Mouse (Mus musculus) heart, postnatal 25 days (tissue): Measurements from ENCODE around the gene Brk1. TPM values are rescaled to one million over a fixed set of nuclear protein-coding genes. Genes with fewer than 3 reads are reported as not detected.

Source experiments
- DNase-seq: peaks from one replicate; pipeline ENCODE4 v3.0.0; 2022; ENCODE audit warnings: low spot score
- intact Hi-C: fragments of 180-260 bp; cut with DNase I; formaldehyde crosslinking; loops from one replicate; pipeline ENCODE4 v1.15.1; 2025
- total RNA-seq, 2 experiments: library from RNA; stranded (reverse); gene quantifications; 2 replicates each; pipeline ENCODE4 v1.2.3; 2021

Gene Brk1
- total RNA-seq, 2 experiments from 2014 or later, result 70.0 to 70.9 TPM

DNA sequence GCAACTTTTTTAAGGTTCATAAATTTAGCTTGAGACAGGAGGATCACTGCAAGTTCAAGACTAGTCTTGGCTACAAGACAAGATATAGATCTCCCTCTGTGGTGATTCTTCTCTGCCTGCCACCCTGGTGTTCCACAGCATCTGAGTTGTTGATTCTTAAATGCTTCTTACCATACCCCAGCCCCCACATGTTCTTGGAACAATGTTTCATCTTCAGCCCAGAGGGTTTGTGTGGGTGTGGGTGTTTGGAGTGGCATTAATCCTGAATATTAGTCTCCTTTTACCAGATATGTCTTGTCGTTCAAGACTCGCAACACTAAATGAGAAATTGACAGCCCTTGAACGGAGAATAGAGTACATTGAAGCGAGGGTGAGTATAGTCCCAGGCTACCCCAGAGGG is 10.9 kb downstream of the Brk1 start:
- intact Hi-C loops, result no loop called here
- DNase-seq, result no peak

DNA sequence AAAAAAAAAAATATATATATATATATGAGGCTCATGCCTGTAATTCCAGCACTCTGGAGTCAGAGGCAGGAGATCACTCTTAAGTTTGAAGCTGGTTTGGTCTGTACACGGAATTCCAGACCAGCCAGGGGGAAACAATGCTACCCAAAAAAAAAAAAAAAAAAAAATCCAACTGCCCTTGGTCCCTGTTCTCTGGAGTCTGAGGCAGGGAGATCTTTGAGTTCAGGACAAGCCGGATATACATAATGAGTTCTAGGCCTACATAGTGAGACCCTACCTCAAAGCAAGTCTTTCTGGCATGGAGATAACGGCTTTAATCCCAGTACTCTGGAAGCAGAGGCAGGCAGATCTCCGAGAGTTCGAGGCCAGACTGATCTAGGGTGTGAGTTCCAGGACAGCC is 18.8 kb downstream of the Brk1 start:
- intact Hi-C loops, result no loop called here
- DNase-seq, result no peak

DNA sequence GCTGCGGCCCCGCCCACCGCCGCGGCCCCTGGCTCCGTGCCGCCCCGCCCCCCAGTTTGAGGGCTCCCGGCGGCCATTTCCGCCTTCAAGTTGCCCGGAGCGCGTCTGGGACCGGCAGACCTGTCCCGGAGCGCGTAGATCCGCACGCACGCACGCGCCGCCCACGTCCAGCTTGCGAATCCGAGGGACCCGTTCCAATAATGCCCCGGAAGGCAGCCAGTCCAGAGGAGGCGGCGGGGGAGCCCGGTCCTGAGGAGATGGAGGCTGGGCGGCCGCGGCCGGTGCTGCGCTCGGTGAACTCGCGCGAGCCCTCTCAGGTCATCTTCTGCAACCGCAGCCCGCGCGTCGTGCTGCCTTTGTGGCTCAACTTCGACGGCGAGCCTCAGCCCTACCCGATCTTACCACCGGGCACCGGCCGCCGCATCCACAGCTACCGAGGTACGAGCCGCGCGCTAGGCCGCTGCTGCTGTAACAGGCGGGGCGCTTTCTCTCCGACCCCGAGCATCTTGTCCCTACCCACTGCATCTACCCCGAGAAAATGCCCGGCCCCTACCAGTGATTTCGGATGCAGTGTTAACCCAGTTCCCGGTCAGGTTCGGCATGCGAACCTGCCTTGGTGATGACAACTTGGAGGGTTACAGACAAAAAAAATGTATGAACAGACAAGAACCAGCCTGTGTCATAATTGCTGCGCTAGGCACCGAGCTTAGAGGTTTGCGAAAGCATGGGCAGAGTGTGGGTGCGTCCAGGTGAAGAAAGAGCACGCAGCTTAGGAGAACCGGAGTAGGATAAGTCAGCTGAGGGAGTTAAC is 19.6 kb downstream of the Brk1 start, which contains the start of gene Vhl:
Gene Vhl, plus strand, starts transcription at position 19 of the 811 bp plus-strand sequence.
- DNase-seq, result peak; percentile 85
- intact Hi-C loops, result loop anchor here (2.0 kb wide), 2 partner anchors 15 to 19 kb away; partner anchors contain the start of genes Brk1 and Irak2

DNA sequence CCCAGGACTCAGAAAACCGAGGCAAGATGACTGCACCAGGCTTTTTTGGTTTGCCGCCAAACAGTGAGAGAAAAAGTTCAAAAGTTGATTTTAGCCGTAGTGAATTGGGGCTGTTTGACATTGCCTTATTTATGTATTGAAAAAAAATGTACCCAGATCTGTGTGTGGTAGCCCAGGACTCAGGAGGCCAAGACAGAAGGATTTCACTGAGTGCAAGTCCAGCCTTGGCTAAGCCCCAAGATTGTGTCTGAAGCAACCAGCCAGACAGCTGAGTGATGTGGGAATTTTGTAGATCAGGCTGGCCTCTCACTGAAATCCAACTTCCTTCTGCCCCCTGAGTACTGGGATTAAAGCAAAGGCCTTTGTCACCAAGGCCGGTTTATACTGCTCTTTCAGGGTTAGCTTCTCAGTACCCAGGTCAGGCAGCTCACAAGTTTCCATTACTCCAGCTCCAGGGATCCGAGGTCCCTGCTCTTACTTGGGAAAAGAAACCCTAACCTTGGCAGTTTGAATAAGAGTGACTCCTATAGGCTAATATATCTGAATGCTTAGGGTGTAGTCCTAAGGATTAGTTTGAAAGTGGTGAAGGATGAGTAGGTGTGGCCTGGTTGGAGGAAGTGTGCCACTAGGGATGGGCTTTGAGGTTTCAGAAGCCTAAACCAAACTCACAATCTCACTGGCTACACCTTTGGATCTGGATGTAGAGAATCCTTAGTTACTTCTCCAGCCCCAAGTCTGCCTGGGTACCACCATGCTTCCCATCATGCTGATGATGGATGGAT is 20.6 kb downstream of the Brk1 start:
- DNase-seq, result no peak
- intact Hi-C loops, result loop anchor here (2.0 kb wide), 2 partner anchors 14 to 20 kb away; partner anchors contain the start of genes Brk1 and Irak2

DNA sequence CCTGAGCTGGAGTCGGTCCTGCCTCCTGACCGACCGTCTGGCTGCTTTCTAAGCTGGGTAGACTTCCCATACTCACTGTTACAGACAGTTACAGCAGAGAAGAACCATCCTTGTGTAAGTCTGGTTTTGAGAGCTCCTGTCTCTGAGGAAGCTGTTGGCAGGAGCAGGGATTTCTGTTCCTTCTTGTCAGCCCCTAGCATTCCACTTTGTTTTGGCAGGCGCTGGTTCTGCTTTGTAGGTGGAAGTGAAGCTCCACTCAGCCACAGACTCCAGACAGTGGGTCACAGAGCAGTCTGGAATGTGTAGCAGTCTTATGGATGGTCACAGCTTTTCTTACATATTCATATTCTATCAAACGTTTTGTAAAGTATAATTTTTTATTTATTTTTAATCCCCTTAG is 25.8 kb downstream of the Brk1 start:
- intact Hi-C loops, result no loop called here
- no peak for DNase-seq

DNA sequence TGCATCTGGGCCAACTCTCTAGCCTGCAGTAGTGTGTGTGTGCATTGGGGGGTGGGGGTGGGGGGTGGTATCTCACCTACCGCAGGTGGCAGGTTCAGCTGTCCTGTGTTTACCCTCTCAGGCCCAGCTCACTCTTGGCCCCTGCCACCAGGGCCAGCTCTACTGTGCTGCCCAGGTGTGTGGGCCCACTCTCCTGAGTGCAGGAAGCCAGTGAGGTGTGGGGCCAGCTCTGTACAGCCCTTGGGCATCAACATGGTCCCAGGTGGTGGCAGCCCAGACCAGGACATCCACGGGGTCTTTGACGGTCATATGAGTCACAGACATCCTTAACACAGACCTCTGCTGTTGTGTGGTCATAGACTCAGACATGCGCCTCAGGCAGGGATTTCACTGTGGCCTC is 28.3 kb downstream of the Brk1 start:
- intact Hi-C loops, result no loop called here
- DNase-seq, result no peak

DNA sequence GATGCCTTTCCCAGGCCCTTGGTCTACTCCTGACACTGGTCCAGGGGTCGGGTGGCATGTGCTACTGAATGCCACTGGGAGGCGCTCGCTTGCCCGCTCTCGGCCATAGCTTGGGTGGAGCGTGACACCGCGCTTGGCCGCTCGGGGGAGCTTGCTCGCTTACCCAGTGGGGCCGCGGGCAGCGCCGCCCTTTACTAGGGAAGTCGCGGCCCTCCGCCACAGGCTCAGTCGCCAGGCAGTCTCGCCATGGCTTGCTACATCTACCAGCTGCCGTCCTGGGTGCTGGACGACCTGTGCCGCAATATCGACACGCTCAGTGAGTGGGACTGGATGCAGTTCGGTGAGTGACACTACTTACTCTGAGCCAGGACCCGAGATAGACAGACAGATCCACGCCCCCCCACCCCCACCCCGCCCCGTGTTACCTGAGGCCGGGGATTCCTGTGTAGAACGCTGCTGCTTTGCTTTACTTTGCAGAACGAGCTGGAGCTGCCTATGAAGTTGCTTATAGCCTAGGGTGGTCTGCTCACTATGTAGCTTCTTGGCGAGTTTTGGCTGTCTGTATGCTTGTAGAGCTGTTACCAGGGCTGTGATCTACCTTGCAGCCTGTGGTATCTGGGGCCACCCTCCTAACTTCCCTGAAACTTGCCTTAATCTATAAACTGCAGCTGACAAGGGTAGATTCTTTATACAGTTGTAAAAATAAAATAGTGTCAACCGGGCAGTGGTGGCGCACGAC is 33.9 kb downstream of the Brk1 start, which contains the start of gene Irak2:
Gene Irak2, plus strand, starts transcription at position 166 of the 739 bp plus-strand sequence.
- intact Hi-C loops, result loop anchor here (1.0 to 5.0 kb wide), 5 partner anchors 14 to 434 kb away; no protein-coding TSS in a partner anchor
- peak; percentile 93 for DNase-seq

DNA sequence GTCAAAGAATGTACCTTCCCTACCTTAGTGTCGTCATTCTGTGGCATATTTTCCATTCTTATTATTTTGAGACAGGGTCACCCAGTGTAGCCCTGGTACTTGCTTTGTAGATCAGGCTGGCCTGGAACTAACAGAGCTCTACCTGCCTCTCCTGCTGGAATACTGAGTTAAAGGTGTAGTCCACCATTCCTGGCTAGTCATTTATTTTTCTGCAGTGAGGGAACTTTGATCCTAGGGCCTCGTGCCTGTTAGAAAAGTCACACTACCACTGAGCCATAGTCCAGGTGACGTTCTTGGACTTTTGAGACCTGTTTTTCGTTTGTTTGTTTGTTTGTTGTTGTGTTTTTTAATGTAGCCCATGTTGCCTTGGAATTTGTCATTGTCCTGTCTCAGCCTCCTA is 34.6 kb downstream of the Brk1 start:
- intact Hi-C loops, result loop anchor here (2.0 to 5.0 kb wide), 4 partner anchors 14 to 433 kb away; no protein-coding TSS in a partner anchor
- DNase-seq, result no peak

DNA sequence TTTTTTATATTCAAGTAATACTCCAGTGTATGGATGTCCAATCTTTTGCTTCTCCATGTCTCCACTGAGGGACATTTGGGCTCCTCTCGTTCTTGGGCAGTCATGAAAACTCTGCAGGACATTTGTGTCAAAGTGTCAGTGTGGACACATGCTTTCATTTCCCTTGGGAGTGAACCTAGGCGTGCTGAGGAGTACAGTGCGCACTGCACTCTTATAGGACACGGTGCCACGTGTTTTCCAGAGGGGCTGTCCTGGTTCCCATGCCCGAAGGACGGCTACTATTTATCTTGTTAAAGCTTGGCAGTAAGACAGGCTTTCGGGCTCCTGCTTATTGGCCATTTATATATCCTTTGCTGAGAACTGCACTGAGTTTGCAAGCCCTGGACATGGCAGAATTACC is 38.0 kb downstream of the Brk1 start:
- DNase-seq, result no peak
- intact Hi-C loops, result no loop called here

DNA sequence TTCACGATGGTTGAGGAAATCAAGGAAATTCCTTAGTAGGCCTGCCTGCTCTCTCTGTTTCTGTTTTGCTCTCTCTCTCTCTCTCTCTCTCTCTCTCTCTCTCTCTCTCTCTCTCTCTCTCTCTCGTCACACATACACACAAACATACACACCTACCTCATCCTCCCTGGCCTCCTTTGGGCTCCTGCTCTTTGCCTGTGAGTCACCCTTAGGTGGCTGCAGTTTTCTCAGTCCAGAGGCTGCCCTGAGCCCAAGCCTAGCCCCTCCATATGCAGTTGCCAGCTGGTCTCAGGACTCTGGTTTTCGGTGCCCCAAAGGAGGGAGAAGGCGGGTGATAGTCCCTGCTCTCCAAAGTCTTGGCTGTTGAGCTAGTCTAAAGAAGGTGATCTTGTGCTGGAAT is 38.4 kb downstream of the Brk1 start:
- intact Hi-C loops, result no loop called here
- DNase-seq, result no peak

DNA sequence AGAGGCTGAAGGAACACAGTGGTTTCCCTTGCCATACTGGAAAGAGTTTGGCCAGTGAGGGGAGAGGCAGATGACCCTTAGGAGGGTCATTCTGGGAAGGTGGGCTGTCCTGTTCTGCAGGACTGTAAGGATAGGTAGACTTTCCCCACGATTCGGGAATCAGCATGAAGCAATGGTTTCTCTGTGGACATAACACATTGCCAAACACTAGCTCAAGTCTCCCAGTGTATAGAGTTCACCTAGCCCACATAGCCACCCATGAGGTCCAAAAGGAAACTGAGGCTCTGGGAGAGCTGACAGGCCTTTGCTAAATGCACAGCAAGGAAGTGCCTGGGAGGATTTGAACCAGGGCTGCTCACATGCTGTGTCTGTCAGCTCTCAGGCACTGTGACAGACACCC is 39.4 kb downstream of the Brk1 start:
- intact Hi-C loops, result no loop called here
- no peak for DNase-seq

DNA sequence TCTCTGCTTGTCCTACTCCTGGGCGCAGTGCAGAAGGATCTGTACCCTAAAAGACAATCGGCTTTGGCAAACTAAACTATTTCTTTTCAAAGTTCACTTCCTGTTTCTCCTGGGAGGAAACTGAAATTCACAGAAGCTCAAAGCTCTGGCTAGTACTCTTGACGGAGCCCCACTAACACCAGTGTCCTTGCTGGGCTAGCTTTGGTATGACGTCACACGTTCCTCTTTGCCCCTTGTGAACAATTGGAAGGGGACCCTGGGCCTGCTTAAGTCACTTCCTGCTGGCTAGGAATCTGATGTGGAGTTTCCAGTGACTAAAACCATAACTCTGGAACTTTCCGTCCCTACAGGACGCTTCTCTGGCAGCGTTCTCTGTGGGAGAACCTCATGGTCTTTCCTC is 40.2 kb downstream of the Brk1 start:
- peak; percentile 78 for DNase-seq
- intact Hi-C loops, result no loop called here

DNA sequence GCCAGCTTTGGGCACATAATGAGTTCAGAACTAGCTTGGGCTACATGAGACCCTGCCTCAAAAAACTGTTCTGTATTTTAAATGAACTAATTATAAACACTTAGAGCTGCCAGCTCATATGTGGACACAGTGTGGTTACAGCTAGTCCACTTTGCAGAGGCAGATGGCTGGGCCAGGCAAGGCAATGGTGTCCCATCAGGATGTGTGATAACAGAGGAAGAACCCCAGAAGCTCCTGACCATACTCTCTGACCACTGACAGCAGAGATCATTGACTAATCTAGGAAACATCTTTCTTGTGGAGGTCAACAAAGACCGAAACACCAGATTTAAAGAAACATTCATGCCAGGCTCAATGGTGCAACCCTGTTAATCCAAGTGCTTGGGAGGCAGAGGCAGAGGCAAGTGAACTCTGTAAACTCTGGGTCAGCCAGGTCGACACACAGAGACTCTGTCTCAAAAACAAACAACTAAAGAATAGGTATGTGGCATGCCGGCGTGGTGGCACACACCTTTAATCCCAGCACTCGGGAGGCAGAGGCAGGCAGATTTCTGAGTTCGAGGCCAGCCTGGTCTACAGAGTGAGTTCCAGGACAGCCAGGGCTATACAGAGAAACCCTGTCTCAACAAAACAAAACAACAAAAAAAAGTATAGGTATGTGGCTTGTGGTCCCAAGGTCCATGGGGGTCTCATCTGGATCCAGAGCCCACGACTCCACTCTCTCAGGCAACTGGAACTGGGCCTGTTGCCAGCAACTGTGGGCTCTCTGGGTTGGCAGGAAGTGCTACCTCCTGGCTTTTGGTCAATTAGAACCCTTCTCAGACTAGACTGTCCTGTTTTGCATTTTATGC is 45.0 kb downstream of the Brk1 start:
- DNase-seq, result no peak
- intact Hi-C loops, result no loop called here

DNA sequence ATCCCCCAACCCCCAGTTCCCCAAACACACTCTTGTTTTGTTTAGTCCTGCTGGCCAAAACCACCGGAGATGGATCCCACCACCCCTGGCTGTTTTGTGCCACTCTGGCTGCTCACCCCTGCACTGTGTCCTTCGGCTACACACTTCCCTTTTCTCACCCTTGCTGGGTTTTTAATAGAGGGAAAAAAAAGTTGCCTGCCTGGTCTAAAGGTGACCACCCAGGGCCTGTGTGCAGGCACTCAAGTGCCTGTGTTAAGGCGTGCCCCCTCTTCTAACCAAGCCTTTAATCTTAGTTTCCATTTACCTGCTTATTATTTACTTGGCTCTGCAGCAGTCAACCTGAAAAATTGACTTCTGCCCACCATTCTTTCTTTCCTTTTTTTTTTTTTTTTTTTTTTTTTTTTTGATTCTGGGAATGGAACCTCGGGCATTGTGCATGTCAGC is 45.6 kb downstream of the Brk1 start:
- no peak for DNase-seq
- intact Hi-C loops, result no loop called here

DNA sequence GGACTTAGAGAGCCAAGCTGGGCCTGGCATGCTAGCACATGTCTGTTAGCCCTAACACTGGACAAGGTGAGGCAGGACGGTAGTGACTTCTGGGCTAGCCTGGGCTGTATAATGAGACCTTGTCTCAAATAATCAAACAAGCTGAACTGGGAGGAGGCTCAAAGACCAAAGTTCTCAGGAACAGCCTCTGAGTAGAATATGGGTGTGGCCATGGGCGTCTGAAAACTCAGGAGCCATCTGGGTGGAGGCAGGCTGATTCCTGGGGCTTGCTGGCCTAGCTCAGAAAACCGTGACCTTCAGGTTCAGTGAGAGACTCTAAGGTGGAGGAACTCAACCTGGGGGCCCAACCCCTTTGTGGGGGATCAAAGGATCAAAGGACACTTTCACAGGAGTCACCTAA is 47.1 kb downstream of the Brk1 start:
- intact Hi-C loops, result no loop called here
- DNase-seq, result no peak

DNA sequence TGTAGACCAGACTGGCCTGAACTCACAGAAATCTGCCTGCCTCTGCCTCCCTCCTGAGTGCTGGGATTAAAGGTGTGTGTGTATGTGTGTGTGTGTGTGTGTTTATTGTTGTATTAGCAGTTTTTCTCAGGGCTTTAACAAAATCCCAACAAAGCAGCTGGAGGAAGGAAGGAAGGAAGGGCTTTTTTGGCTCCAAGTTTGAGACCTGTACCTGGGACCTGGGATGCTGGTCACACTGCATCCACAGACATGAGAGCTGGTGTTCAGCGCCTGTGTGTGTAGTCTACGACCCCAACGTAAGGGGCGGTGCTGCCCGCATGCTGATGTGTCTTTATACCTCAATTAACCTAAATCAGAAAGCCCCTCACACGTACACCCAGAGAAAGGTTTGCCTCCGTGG is 49.0 kb downstream of the Brk1 start:
- intact Hi-C loops, result no loop called here
- no peak for DNase-seq

DNA sequence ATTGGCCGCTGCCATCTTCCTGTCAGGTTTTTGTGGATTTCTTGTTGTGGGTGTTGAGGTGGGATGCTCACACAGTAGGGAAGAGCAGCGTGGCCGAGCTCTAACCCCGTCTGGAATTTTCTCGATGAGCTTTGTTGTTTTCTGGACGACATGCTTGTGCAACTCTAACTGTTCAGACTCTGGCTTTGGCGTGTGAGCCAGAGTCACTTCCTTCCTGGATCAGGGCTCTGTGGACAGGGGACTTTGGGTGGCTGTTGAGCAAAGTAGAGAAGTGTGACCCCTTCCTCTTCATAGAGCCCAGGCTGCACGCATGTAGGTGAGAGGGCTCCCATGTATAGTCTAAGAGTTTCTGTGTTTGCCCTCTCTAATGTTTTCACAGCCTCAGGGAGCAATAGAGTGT is 49.5 kb downstream of the Brk1 start:
- intact Hi-C loops, result no loop called here
- DNase-seq, result no peak

DNA sequence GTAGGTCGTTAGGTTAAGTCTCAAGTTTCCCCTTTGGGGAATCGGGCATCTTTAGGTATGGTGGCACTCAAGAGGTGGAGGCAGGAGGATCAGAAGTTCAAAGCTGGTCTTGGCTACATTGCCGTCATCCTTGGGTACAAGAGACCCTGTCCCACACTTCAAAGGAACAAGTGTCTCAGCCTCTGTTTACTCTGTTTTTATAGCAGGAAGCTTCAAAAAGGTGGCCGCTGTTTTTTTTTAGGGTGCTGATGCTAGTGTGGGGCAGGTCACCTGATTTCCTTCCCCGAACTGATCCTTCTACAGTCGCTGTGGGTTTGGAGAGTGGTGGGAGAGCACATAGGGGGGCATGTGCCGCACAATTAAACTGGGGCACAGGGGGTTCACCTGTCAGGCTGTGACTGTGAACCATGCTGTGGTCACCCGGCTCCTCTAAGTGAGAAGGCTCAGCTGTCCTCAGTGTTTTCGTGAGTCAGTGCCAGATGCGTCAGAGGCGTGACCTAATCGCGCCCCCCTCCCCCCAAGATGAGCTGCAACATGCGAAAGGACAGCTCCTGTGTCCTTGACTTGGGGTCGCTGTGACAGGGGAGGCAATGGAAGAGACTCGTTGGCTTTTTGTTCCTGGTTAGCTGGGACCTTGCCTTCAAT is 50.3 kb downstream of the Brk1 start:
- intact Hi-C loops, result no loop called here
- DNase-seq, result no peak

DNA sequence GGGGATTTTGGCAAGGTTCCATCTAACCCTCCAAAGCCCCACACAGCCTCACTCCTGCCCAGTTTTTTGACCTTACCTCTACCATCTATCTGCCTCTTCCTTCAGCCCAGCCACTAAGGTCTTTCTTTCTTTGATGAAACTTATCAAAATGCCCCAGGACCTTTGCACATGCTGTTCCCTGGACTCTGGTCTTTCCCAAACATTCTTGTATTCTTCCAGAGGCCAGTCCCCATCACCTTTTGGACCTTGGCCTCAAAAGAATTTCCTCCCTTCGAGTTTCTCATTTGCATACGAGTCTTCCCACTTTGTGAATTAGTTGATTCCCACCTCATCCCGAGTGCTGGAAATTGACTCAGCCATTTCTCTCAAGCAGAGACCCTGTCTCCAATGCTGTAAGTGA is 50.9 kb downstream of the Brk1 start:
- intact Hi-C loops, result no loop called here
- no peak for DNase-seq
